Mouse (Mus musculus): Measurements from ENCODE around the gene Cmss1.

GRCm38 (mm10) chr16:57454106-57454763, 152.4 kb downstream of the Cmss1 start:
- TF ChIP-seq GATA1 (IDR thresholded peaks at IDR 0.05; ENCODE audit: low read length) (no peak), TAL1 (IDR thresholded peaks at IDR 0.05; ENCODE audit: low read length) (no peak)
